Mouse (Mus musculus) midbrain, embryonic 15.5 days (tissue): ENCODE data around the gene Cxcl17. TPM values are rescaled to one million over a fixed set of nuclear protein-coding genes. Genes with fewer than 3 reads are reported as not detected.
A peak's percentile ranks its signal among the peaks of the same experiment; 100 is the strongest.

Source experiments
- ATAC-seq: fragments of 200-750 bp; cut with Nextera tagmentation; replicated peaks from 2 replicates; pipeline ENCODE4 v1.8.0; 2017; ENCODE audit warnings: moderate TSS enrichment
- H3K27ac ChIP-seq: fragments of 300-500 bp; sonication (generic); 2 replicates; pipeline ENCODE4 v1.5.1; 2015; ENCODE audit warnings: mild to moderate bottlenecking, inconsistent platforms
- H3K27me3 ChIP-seq: fragments of 300-500 bp; sonication (generic); replicated peaks from 2 replicates; pipeline ENCODE4 v1.6.1; 2015; ENCODE audit warnings: inconsistent platforms
- H3K36me3 ChIP-seq: fragments of 300-500 bp; sonication (generic); replicated peaks from 2 replicates; pipeline ENCODE4 v1.6.1; 2015; ENCODE audit warnings: inconsistent platforms
- H3K4me1 ChIP-seq: fragments of 300-500 bp; sonication (generic); 2 replicates; pipeline ENCODE4 v1.6.1; 2015; ENCODE audit warnings: inconsistent platforms
- H3K4me2 ChIP-seq: fragments of 300-500 bp; sonication (generic); 2 replicates; pipeline ENCODE4 v1.6.1; 2015; ENCODE audit warnings: inconsistent platforms, mild to moderate bottlenecking, moderate library complexity
- H3K4me3 ChIP-seq: fragments of 300-500 bp; sonication (generic); 2 replicates; pipeline ENCODE4 v1.5.1; 2015; ENCODE audit warnings: mild to moderate bottlenecking, inconsistent platforms
- H3K9ac ChIP-seq: fragments of 300-500 bp; sonication (generic); 2 replicates; pipeline ENCODE4 v1.6.1; 2015; ENCODE audit warnings: mild to moderate bottlenecking, inconsistent platforms
- H3K9me3 ChIP-seq: fragments of 300-500 bp; sonication (generic); 2 replicates; pipeline ENCODE4 v1.6.1; 2016; ENCODE audit warnings: inconsistent platforms
- WGBS: fragments of 180-500 bp; shearing (Covaris S2); methylation state at CpG from one replicate; pipeline ENCODE4 v1.1.7; 2015; ENCODE audit warnings: mixed read lengths; 5-methylcytosine and 5-hydroxymethylcytosine counted together
- polyA plus RNA-seq: library from polyadenylated mRNA; unstranded; fragments of >200 nt; fragmentation: Nextera tagmentation; extraction: Ambion mirVana; gene quantifications from 2 replicates; pipeline ENCODE4 v1.2.1, GENCODE M21; 2015

The Cxcl17 gene
- polyA plus RNA-seq, 1 experiment from 2014 or later: 0.93 TPM

GRCm38 (mm10) chr7:25395558-25396521 lies 16.8 kb downstream of the Cxcl17 start:
- Histone ChIP-seq H3K9me3 (no peaks in the 10 kb centered on the region), H3K9ac (peak overlapping the region; percentile 57), H3K4me2 (peak overlapping the region; percentile 69), H3K27me3 (no peaks in the 10 kb centered on the region), H3K27ac (peak overlapping the region; percentile 79), H3K4me3 (peak overlapping the region; percentile 60), H3K36me3 (no peaks in the 10 kb centered on the region), H3K4me1 (peaks cover 35% of the 10 kb centered on the region)
- ATAC-seq: peak; percentile 97
- 4% methylated on average over 50 of the region's 52 CpGs for WGBS

GRCm38 (mm10) chr7:25395186-25395557 lies 17.5 kb downstream of the Cxcl17 start:
- no peaks in the 10 kb centered on the region for H3K27me3 ChIP-seq
- H3K36me3 ChIP-seq: no peaks in the 10 kb centered on the region
- ATAC-seq: peak; percentile 71
- H3K27ac ChIP-seq: peak overlapping the region; percentile 79
- H3K4me1 ChIP-seq: peaks cover 39% of the 10 kb centered on the region
- no peaks in the 10 kb centered on the region for H3K9me3 ChIP-seq
- WGBS: under 1% methylated on average over 22 of the region's 22 CpGs
- H3K9ac ChIP-seq: peak overlapping the region; percentile 57
- peak overlapping the region; percentile 60 for H3K4me3 ChIP-seq
- peak overlapping the region; percentile 69 for H3K4me2 ChIP-seq

GRCm38 (mm10) chr7:25394754-25395153 lies 17.9 kb downstream of the Cxcl17 start:
- Histone ChIP-seq H3K27me3 (no peaks in the 10 kb centered on the region), H3K27ac (no peak overlapping the region), H3K9ac (peak overlapping the region; percentile 57), H3K4me1 (peaks cover 43% of the 10 kb centered on the region), H3K36me3 (no peaks in the 10 kb centered on the region), H3K9me3 (no peaks in the 10 kb centered on the region), H3K4me3 (peak overlapping the region; percentile 60), H3K4me2 (peak overlapping the region; percentile 69)
- no peak for ATAC-seq
- 16% methylated on average over 7 of the region's 7 CpGs for WGBS

GRCm38 (mm10) chr7:25393451-25394210 lies 19.1 kb downstream of the Cxcl17 start:
- Histone ChIP-seq H3K9ac (no peak overlapping the region), H3K4me2 (peak overlapping the region; percentile 69), H3K27me3 (no peaks in the 10 kb centered on the region), H3K36me3 (no peaks in the 10 kb centered on the region), H3K4me1 (peaks cover 45% of the 10 kb centered on the region), H3K27ac (no peak overlapping the region), H3K4me3 (peak overlapping the region; percentile 60; the same call in 1 of the 2 replicates), H3K9me3 (no peaks in the 10 kb centered on the region)
- 74% methylated on average over 8 of the region's 8 CpGs for WGBS
- ATAC-seq: no peak

GRCm38 (mm10) chr7:25392851-25393250 lies 19.8 kb downstream of the Cxcl17 start:
- Histone ChIP-seq H3K36me3 (peaks cover 1% of the 10 kb centered on the region), H3K9me3 (no peaks in the 10 kb centered on the region), H3K27me3 (no peaks in the 10 kb centered on the region), H3K4me1 (peaks cover 45% of the 10 kb centered on the region), H3K27ac (no peak overlapping the region), H3K4me3 (no peak overlapping the region), H3K9ac (no peak overlapping the region), H3K4me2 (no peak overlapping the region)
- ATAC-seq: no peak
- WGBS: 42% methylated on average over 7 of the region's 7 CpGs

- peaks cover 45% of the 10 kb centered on the region for H3K4me1 ChIP-seq
- 68% methylated on average over 2 of the region's 2 CpGs for WGBS
- ATAC-seq: no peak
Observed at GRCm38 (mm10) chr7:25391856-25392453, 20.7 kb downstream of the Cxcl17 start.

GRCm38 (mm10) chr7:25390986-25391385 lies 21.7 kb downstream of the Cxcl17 start:
- Histone ChIP-seq H3K27me3 (no peaks in the 10 kb centered on the region), H3K9me3 (no peaks in the 10 kb centered on the region), H3K36me3 (peaks cover 8% of the 10 kb centered on the region), H3K4me3 (no peak overlapping the region), H3K9ac (no peak overlapping the region), H3K4me2 (no peak overlapping the region), H3K27ac (no peak overlapping the region), H3K4me1 (peaks cover 37% of the 10 kb centered on the region)
- WGBS: 49% methylated on average over 2 of the region's 2 CpGs
- no peak for ATAC-seq

More at GRCm38 (mm10) chr7:25391856-25392453, 20.7 kb downstream of the Cxcl17 start:
- Histone ChIP-seq H3K36me3 (peaks cover 8% of the 10 kb centered on the region), H3K4me2 (no peak overlapping the region), H3K9me3 (no peaks in the 10 kb centered on the region), H3K27me3 (no peaks in the 10 kb centered on the region), H3K27ac (no peak overlapping the region), H3K4me3 (no peak overlapping the region), H3K9ac (no peak overlapping the region)

GRCm38 (mm10) chr7:25390054-25390770 lies 22.5 kb downstream of the Cxcl17 start:
- H3K27me3 ChIP-seq: no peaks in the 10 kb centered on the region
- H3K9ac ChIP-seq: no peak overlapping the region
- no peaks in the 10 kb centered on the region for H3K9me3 ChIP-seq
- H3K4me1 ChIP-seq: peaks cover 37% of the 10 kb centered on the region
- ATAC-seq: no peak
- peaks cover 8% of the 10 kb centered on the region for H3K36me3 ChIP-seq
- H3K27ac ChIP-seq: no peak overlapping the region
- 33% methylated on average over 8 of the region's 8 CpGs for WGBS
- H3K4me3 ChIP-seq: no peak overlapping the region
- no peak overlapping the region for H3K4me2 ChIP-seq

GRCm38 (mm10) chr7:25388916-25389315 lies 23.8 kb downstream of the Cxcl17 start:
- no peak overlapping the region for H3K4me2 ChIP-seq
- no peak overlapping the region for H3K4me3 ChIP-seq
- H3K4me1 ChIP-seq: peaks cover 27% of the 10 kb centered on the region
- 88% methylated on average over 7 of the region's 7 CpGs for WGBS
- H3K9ac ChIP-seq: no peak overlapping the region
- H3K36me3 ChIP-seq: peaks cover 8% of the 10 kb centered on the region
- no peak for ATAC-seq
- H3K27ac ChIP-seq: no peak overlapping the region
- no peaks in the 10 kb centered on the region for H3K9me3 ChIP-seq
- H3K27me3 ChIP-seq: no peaks in the 10 kb centered on the region

GRCm38 (mm10) chr7:25387811-25388440 lies 24.8 kb downstream of the Cxcl17 start:
- peaks cover 13% of the 10 kb centered on the region for H3K36me3 ChIP-seq
- no peak overlapping the region for H3K9ac ChIP-seq
- H3K27ac ChIP-seq: no peak overlapping the region
- ATAC-seq: no peak
- no peak overlapping the region for H3K4me2 ChIP-seq
- H3K4me3 ChIP-seq: no peak overlapping the region
- H3K9me3 ChIP-seq: no peaks in the 10 kb centered on the region
- peaks cover 18% of the 10 kb centered on the region for H3K4me1 ChIP-seq
- no peaks in the 10 kb centered on the region for H3K27me3 ChIP-seq
- WGBS: 96% methylated on average over 18 of the region's 18 CpGs

- H3K9me3 ChIP-seq: no peaks in the 10 kb centered on the region
- WGBS: 81% methylated on average over 12 of the region's 12 CpGs
- 0 out of 2 replicates have a peak overlapping the region, but pooled peaks have one; percentile 2 for H3K27ac ChIP-seq
- H3K4me3 ChIP-seq: no peak overlapping the region
- H3K4me2 ChIP-seq: no peak overlapping the region
- H3K4me1 ChIP-seq: peaks cover 12% of the 10 kb centered on the region
- H3K36me3 ChIP-seq: peaks cover 13% of the 10 kb centered on the region
- no peak for ATAC-seq
- no peak overlapping the region for H3K9ac ChIP-seq
- no peaks in the 10 kb centered on the region for H3K27me3 ChIP-seq
Observed at GRCm38 (mm10) chr7:25385850-25386555, 26.7 kb downstream of the Cxcl17 start.
